Mouse (Mus musculus) bone marrow, adult 2 months (tissue): ENCODE data around the gene Gm49711.

ENCODE experiments used
- CTCF ChIP-seq: fragments of 200-500 bp; IDR thresholded peaks from 2 replicates; pipeline ENCODE4 v1.5.1; 2011; ENCODE audit warnings: low read length, control low read depth; ENCODE audit not compliant: control insufficient read depth, insufficient read depth
- POLR2A ChIP-seq: fragments of 200-500 bp; IDR thresholded peaks from 2 replicates; pipeline ENCODE4 v1.6.1; 2011; ENCODE audit warnings: low read depth, mild to moderate bottlenecking, control low read depth, low read length, borderline replicate concordance; ENCODE audit not compliant: control insufficient read depth

- TF ChIP-seq CTCF = no peak
- TF ChIP-seq POLR2A = no peak
These were observed 172.4 kb downstream of the Gm49711 start for GRCm38 (mm10) chr16:92230476-92230931.
